Mouse (Mus musculus): ENCODE results near the gene Ndufs5.

Gene Ndufs5

DNA sequence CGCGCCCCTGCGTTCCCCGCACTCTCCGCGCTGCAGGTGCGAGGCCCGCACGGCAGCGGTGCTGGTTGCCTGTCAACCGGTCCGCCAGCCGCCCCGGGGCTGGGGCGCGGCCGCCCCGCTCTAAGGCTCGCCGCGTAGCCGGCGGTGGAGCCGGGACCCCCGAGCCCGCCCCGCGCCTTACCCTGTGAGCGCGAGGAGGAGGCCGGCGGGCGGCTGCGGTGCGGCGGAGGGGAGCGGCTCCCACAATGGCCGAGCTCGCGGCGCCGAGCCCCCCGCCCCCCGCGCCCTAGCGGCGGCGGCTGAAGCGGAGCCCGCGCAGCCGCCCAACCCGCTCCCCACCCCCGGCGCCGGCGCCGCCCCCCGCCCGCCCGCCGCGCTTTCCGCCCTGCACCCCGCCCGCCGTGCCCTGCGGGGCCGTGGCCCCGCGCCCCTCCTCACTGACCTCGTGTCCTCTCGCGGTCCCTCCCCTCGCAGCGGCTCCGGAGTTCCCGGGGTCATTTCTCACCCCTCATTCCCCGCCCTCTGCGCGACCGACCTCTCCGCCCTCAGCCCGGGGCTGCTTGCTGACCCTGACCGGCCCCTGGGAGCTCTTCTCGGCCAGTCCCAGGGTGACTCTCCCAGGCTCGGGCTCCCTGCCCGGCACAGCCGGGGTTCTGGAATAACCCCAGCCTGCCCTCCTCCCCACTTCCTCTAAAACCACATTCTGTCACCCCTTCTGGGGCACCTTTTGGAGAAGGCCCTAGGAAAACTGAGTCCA lies 30.8 kb downstream of the Ndufs5 start:
- in situ Hi-C loops (cut with MboI, MseI): no loop called here

DNA sequence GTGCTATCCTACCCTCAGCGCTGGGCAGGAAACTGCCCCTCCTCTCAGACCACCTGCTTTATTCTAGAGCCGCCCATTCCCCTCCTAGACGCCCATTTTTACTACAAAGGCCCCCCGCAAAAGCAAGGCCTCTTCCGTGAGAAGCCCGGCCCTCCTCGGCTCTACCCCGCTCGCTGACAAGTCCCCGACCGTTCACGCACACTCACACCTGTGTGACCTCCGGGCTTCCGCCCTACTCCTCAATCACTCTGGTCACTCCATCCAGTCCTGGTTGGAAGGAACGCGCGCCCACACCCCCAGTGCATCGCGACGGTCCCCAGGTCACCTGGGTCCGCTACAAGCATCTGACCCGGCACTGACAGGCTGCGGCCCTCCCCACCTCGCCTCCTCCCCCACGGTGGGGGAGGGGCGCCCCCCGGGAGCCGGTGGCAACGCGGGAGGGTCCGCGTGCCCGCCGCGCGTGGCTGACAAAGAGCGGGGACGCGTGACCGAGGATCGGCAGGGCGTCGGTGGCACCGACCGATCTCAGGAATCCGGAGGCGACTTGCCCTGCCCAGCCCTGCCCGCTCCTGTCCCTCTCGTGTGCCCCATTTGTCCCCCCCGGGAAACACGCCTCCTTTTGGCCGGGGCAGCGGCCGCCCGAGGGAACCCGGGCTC lies 31.5 kb downstream of the Ndufs5 start:
- in situ Hi-C loops (cut with MboI, MseI): no loop called here

DNA sequence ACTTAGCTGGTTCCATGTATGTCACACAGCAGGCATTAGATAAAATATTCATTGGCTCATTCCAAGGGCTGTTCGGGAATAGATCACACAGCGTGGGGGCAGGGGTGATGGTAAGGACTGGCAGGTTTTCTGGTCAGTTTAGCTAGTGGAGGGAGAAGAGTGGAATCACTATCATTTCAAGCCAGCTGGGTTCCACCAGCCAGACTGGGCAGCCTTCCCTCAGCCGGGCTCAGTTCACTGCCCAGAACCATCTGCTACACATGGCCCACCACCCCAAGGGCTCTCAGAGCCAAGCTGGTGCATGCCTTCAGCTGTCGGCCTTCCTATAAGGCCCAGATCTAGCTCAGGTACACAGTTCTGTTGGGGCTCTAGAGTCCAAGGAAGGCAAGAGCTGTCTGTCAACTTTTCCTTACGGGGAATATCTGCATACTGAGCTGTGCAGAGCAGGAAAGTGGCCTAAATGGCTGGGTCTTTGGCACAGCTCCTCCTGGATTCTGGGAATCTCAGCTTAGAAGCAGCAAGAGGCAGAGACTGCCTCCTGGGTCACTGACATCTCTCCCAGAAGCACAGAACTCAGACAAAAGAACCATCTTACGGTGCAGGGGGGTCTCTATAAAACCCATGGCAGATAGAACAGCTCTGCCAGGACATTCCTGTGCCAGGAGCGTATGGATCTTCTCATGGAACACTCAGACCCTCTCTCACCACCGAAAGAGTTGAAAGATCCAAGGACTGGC lies 32.3 kb downstream of the Ndufs5 start:
- in situ Hi-C loops (cut with MboI, MseI): no loop called here

DNA sequence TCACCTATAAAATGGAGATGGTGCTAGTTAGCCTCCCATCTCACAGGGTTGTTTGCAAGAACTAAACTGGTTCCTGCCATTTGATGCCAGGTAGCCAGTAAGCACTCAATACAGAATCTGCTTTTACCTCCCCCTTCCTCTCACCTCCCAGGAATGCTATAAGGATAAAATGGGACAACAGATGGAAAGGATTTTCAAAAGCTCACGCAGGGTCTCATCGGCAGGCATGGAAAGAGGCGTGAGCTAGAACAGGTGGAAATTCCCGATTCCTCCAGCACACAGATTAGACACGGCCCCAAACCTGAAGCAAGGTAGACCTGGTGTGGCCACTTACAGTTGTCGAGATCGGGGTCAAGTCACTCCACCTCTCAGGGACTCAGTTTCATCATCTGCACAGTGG lies 33.0 kb downstream of the Ndufs5 start:
- in situ Hi-C loops (cut with MboI, MseI): no loop called here

DNA sequence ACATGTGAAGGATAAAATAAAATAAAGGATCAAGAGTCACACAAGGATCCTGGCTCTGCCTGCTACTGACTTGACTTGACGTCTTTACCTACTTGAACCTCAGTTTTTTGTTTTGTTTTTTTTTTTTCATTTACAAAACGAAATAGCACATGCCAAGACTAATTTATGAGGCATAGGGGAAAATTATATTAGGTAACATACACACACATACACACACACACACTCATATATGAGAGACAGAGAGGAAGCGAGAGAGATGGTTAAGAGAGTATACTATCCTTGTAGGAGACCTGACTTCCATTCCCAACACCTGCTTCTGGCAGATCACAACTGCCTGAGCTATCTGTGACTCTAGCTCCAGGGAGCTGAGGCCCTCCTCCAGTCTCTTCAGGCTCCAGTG lies 33.7 kb downstream of the Ndufs5 start, which contains the start of gene Macf1:
Macf1 (minus strand) TSS at position 101 of the 400 bp plus-strand sequence.
- in situ Hi-C loops (cut with MboI, MseI): no loop called here

DNA sequence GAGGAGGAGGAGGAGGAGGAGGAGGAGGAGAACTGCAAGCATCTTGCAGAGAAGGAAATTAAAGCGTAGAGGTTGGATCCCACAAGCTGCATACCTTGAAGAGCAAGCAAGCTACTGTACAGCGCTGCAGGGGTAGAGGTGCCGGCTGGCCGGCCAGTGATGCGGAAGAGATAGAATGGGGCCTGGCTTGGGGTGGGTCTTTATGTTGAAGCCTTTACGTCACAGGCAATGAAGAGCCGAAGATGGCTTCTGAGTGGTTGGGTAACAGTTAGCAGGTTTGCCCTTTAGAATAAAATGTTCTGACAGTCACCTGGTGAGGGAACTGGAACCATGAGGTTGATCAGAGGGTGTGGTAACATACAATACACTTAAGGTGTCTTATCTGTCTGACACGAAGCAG lies 35.7 kb downstream of the Ndufs5 start:
- in situ Hi-C loops (cut with MboI, MseI): no loop called here

DNA sequence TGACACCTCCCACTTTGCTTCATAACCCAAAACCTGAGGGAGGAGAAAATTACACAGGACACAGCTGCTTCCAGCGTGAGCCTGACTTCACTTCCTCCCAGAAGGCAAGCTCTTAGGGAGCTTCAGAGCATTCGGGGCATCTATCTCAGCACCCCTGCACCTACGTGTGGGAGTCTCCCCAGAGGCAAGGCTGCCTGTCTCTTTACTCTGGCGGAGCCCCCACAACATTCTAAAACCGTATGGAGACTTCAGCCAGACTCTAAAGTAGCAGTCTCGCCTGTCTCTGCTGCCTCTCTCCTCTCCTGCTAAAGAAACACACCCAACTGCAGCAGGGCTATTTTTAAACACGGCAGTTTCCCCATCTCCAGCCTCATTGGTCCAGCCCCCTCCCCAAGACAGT lies 37.0 kb downstream of the Ndufs5 start:
- in situ Hi-C loops (cut with MboI, MseI): no loop called here

DNA sequence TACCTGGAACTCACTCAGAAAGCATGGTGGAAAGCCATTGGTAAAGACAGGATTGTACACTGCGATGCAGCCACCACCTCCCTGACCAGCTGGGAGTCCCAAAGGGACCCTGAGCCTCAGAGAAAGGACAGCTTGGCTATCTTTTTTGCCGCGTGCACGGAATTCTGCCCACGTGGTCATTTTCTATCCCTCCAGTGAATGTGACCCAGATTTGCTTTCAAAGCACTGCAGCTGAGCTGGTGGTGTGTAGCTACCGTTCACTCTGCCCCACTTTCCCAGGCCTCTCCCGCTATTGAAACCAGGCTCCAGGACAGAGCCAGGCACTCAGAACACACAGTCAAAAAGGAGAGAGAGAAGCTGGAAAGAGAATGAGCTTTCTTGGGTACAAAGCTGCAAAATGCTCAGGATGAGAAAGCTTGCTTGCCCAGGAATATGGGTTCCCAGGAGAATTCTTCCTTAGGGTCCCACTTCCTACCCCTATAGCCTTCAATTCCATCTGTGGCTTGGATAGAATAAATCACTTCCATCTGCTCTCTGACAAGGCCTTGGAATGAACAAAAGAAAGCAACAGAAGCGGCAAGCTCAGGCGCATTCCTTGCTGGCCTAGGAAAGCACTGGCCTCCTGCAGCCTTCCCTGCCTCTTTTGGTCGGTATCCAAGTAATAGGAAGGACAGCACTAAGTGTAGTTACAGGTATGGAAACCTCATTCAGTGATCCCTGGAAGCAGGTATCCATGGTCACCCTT lies 40.8 kb downstream of the Ndufs5 start:
- in situ Hi-C loops (cut with MboI, MseI): loop anchor here (5.0 kb wide), 1 partner anchor 335 kb away; the partner anchor contains the start of gene Bmp8a

DNA sequence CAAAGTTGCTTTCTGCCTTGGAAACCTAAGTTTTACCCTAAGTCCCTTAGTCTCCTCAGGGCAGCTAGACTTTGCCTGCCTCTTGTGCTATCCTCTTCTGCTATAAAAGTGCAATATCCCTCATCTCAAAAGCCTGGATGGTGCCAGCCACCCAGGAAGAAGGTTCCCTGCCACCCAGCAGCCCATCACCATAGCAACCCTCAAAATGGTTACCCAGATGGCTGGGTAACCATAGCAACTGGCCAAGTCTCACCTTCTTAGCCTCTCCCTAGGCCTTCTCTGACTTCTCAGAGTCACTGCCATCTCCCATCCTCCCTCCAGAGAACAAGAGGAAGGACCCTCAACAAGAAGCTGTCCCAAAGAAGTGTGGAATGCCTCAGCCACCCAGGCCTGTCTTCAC lies 47.4 kb downstream of the Ndufs5 start:
- in situ Hi-C loops (cut with MboI, MseI): no loop called here

DNA sequence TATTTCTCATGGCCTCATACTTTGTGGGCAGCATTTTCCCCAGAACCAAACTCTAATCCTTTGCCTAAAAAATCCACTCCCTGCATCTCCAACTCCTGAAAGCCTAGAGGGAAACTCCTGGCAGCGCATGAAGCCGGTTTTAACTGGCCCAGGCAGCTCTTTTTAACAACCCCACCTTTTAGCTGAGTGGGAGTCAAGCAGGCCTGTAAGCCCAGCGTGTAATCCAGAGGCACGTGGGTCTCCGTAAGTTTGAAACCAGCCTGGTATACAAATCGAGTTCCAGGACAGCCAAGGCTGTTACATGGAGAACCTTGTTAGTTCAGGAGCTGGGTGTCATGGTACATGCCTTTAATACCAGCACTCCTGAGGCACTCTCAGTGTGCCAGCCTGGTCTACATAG lies 48.3 kb downstream of the Ndufs5 start:
- in situ Hi-C loops (cut with MboI, MseI): no loop called here

DNA sequence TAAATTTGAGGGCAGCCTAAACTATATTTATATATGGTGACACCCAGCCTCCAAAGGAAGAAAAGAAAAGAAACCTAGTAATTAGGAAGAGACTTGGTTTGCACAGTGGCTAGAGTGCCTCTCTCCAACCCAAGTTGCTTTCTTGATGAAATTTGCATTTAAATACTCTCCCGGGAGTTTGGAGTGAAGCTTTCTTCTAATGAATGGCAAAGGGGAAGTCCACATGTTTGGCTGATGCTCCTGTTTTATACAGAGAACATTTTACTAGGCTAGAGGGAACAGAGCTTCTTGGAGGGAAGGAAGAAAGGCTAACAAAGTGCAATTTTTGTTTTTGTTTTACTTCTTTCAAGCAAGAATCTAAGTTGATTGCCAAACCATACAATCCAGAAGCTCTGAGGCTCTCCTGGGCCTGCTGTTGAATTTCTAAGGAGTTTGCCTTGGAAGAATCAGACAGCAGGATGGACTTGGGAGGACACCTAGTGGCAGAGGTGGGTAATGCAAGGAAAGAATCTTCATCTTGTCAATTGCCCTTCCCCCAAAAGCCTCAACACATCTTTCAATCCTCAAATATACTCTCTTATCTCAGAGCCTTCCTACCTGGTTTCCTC lies 50.6 kb downstream of the Ndufs5 start:
- in situ Hi-C loops (cut with MboI, MseI): no loop called here

DNA sequence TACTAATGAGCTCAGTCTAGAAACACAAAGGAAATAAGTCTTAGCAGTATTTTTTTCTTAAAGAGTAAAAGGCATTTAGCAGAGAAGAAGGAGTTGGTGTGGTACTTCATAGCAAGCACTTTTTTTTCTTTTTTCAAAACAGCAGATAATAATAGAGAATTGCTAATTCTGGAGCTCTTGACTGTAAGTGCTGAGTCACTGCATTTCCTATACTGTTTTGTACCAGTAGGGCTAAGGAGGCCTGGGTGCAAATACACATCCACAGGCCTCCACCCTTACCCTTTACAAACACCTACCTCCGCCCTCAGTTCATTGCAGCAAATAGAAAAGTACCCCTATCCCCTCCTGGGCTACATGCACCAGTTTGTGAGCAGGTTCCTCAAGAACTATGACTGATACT lies 51.5 kb downstream of the Ndufs5 start:
- in situ Hi-C loops (cut with MboI, MseI): no loop called here

DNA sequence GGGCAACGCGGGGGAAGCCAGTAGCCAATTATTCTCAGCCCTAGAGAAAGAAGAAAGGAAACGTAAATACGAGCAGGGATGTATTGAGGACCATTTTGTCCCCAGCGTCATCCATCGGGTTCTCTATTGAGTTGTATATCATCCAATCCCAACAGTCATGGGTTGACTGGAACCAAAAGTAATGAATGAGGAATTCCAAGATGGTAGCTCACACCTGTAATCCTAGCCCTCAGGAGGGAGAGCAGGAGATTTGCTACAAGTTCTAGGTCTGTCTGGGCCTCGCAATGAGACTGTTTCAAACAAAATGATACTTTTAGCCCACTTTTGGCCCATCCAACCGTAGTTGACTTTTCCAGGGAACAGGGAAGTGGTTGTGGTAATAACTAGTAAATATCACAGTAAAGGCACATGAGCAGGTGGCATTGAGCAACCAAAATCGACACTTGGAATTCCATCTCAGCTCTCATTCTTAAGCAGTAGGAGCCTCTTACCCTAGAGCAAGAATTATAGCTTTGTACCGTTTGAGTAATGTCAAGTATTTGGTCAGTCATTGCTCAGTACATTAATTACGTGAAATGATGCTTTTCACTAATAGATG lies 52.2 kb downstream of the Ndufs5 start:
- in situ Hi-C loops (cut with MboI, MseI): no loop called here

DNA sequence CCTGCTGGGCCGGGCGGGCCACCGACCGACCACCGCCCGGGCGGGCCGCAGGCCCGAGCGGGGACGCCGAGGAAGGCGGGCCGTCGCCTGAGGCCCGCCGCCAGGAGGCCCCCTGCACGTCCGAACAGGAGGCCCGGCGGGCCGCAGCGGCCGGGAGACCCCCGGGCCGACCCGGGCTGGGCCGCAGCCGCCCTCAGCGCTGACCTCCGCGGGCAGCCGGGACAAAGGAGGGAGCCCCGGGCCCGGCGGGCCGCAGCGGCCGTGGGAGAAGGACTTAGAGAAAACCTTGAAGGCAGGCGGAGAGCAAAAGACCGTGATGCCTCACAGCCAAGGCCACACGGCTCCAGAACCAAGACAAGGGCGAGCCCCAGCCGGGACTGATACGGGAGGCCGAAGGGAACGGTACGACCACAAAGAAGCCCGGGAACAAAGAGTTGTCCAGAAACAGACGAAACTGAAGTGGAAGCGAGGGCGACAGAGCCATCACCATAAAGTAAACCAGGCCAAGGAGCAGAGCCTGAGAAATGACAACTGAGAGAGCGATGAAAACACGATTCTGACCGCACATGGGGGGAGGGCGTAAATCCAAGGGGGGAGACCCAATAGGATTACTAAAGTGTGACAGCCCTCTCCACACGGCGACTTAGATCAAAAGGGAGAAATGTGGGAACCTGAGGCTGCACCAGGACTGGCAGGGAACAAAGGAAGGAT lies 52.9 kb downstream of the Ndufs5 start:
- in situ Hi-C loops (cut with MboI, MseI): no loop called here

DNA sequence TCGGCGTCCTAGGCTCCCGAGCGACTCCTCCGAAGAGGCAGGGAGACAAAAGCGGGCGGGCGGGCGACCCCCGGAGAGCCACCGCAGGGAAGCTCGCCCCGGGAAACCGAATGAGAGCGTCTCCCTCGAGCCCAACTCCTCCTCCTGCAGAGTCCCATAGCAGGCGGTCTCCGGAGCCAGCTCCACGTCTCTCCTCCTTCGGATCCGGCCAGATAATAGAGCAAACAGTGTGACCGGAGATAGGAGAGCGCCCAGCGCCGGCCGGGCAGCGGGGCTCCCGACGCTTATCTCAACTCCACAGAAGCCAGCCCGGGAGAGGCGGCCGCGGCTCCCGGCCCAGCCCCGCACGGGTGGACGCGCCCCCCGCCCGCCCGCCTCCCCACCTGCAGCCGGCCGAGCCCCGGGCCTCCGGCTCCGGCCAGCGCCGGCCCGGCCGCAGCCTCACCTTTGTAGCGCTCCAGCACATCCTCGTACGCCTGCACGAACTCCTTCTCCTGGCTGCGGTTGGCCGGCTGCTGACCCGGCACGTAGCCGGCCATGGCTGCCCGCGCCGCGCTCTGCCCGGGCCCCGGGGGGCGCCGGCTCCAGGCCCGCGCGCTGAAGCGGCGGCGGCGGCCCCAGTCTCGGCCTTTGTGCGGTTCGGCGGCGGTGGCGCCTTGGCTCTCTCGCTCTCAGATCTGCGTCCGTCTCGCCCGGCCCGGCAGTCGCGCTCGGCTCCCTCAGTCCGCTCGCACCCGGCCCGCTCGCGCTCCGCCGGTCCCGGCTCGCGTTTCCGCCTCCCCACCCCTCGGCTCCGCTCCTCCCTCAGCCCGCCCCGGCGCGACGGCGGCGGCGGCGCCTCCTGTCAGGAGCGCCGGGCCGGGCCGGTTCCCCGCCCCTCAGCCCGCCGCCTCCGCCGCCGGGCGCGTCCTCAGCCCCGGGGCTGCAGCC lies 53.7 kb downstream of the Ndufs5 start:
- in situ Hi-C loops (cut with MboI, MseI): no loop called here

DNA sequence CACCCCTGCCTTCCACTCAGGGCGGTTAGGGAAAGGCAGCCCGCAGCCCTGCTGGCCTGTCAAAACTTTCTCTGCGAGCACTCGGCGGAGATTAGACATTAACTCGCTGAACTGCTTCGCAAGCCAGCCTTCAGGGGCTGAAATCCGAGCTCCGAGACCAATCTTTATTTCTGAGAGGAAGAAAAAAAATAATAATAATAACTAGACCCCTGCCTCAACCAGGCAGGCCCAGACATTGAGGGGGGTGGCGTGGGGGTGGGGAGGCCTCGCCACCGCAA lies 54.4 kb downstream of the Ndufs5 start:
- in situ Hi-C loops (cut with MboI, MseI): no loop called here

DNA sequence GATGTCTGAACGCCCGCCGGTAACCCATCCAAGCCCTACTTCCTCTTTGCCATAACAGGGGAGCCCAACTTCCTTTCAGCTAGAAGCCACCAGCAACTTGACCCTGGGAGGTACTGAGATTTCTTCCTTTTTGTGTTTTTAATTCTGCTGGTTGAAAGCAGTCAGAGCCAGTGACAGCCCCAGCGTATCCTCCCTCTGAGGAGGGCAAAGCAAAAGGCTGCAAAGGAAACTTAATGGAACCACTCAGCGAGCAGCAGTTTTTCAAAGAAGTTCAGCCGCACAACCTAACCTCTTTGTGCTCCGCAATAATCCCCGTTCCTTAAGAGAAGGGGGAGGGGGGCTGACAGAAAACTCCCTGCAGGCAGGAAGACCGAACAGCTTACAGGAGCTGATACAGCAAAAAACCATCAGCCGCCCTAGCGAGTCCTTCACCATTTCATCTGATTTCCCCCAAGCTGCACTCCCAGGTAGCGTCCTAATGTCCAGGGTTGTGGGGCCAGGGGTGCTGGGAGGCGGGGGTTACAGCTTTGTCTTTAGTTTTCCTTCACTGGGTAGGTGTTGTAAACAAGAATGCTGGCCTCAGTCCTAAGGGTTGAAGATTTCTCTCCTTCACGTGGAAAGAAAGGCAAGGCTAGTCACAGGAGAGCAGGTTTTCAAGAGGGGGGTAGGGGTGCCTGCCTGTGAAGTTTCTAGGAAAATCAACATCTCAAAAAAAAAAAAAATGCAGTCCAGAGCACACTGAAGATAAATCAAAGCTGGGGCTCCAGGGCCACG lies 54.9 kb downstream of the Ndufs5 start:
- in situ Hi-C loops (cut with MboI, MseI): no loop called here
